Mouse (Mus musculus): ENCODE data around the gene Rnf135.
"Not testable (repeated sequence)": the region's sequence is repeated elsewhere in the genome, so short reads cannot be mapped to it uniquely, and the experiment has no call there.

Rnf135 gene

GRCm38 (mm10) chr11:80163362-80164116 lies 20.1 kb upstream of the Rnf135 start:
- no peak for DNase-seq (ENCODE audit: low read depth, low spot score)

GRCm38 (mm10) chr11:80164224-80164623 lies 19.4 kb upstream of the Rnf135 start:
- DNase-seq (ENCODE audit: low read depth, low spot score) = no peak

- DNase-seq (ENCODE audit: low read depth, low spot score) = no peak
Observed at GRCm38 (mm10) chr11:80168121-80168520, 15.5 kb upstream of the Rnf135 start.

GRCm38 (mm10) chr11:80168611-80169249 lies 14.9 kb upstream of the Rnf135 start:
- no peak for DNase-seq (ENCODE audit: low read depth, low spot score)

- DNase-seq (ENCODE audit: low read depth, low spot score) = no peak
Observed at GRCm38 (mm10) chr11:80169629-80170028, 14.0 kb upstream of the Rnf135 start.

- DNase-seq (ENCODE audit: low read depth, low spot score) = no peak
Observed at GRCm38 (mm10) chr11:80170351-80170750, 13.3 kb upstream of the Rnf135 start.

GRCm38 (mm10) chr11:80171884-80172283 lies 11.8 kb upstream of the Rnf135 start:
- DNase-seq (ENCODE audit: low read depth, low spot score) = no peak

GRCm38 (mm10) chr11:80173963-80174670 lies 9.5 kb upstream of the Rnf135 start:
- DNase-seq (ENCODE audit: low read depth, low spot score) = no peak

GRCm38 (mm10) chr11:80176911-80177895 lies 6.4 kb upstream of the Rnf135 start:
- no peak for DNase-seq (ENCODE audit: low read depth, low spot score)

GRCm38 (mm10) chr11:80178316-80178715 lies 5.3 kb upstream of the Rnf135 start:
- no peak for DNase-seq (ENCODE audit: low read depth, low spot score)

GRCm38 (mm10) chr11:80181021-80181749 lies 2.5 kb upstream of the Rnf135 start:
- no peak for DNase-seq (ENCODE audit: low read depth, low spot score)

GRCm38 (mm10) chr11:80183054-80183704 lies 472 bp upstream of the Rnf135 start:
- not testable (repeated sequence) for DNase-seq (ENCODE audit: low read depth, low spot score)

GRCm38 (mm10) chr11:80184531-80185071 lies 950 bp downstream of the Rnf135 start:
- DNase-seq (ENCODE audit: low read depth, low spot score) = no peak

GRCm38 (mm10) chr11:80185441-80185976 lies 1.9 kb downstream of the Rnf135 start:
- not testable (repeated sequence) for DNase-seq (ENCODE audit: low read depth, low spot score)

- no peak for DNase-seq (ENCODE audit: low read depth, low spot score)
Observed at GRCm38 (mm10) chr11:80190280-80190679, 6.6 kb downstream of the Rnf135 start.

- DNase-seq (ENCODE audit: low read depth, low spot score) = no peak
Observed at GRCm38 (mm10) chr11:80193827-80194226, 10.2 kb downstream of the Rnf135 start.

- DNase-seq (ENCODE audit: low read depth, low spot score) = no peak
Observed at GRCm38 (mm10) chr11:80196351-80196750, 12.7 kb downstream of the Rnf135 start.

- no peak for DNase-seq (ENCODE audit: low read depth, low spot score)
Observed at GRCm38 (mm10) chr11:80199316-80199715, 15.7 kb downstream of the Rnf135 start.

- no peak for DNase-seq (ENCODE audit: low read depth, low spot score)
Observed at GRCm38 (mm10) chr11:80199773-80200172, 16.1 kb downstream of the Rnf135 start.

GRCm38 (mm10) chr11:80200326-80200725 lies 16.7 kb downstream of the Rnf135 start:
- DNase-seq (ENCODE audit: low read depth, low spot score) = no peak
